In genomic region chr7:66385826-66386225, GRCm38 (mm10) we compare ENCODE assay signal across 21 mouse cellular contexts. TPM values are rescaled to one million over a fixed set of nuclear protein-coding genes. Genes with fewer than 3 reads are reported as not detected.
"Had no signal": no experiment of that assay in that cellular context is flagged by ENCODE, and none has a peak within 500 bp of the region (broad histone marks: within the 10 kb centered on the region; RNA-seq: fewer than 3 reads in every experiment).

No protein-coding gene starts in this region.

- H3K27ac ChIP-seq: layer of hippocampus, adult 2 months; limb, embryonic 12.5 days; liver, embryonic 14.5 days; midbrain, embryonic 15.5 days; neural tube, embryonic 13.5 days had no signal

- H3K27me3 ChIP-seq: limb, embryonic 12.5 days had no signal

- H3K9ac ChIP-seq: limb, embryonic 12.5 days; liver, embryonic 14.5 days; midbrain, embryonic 15.5 days; neural tube, embryonic 13.5 days had no signal

- H3K9me3 ChIP-seq: limb, embryonic 12.5 days; midbrain, embryonic 15.5 days; neural tube, embryonic 13.5 days had no signal

- ATAC-seq: midbrain, embryonic 15.5 days had no signal

- H3K4me2 ChIP-seq: limb, embryonic 12.5 days; midbrain, embryonic 11.5 days; midbrain, embryonic 15.5 days; neural tube, embryonic 13.5 days had no signal

- H3K4me3 ChIP-seq: layer of hippocampus, adult 2 months; limb, embryonic 12.5 days; midbrain, embryonic 15.5 days; neural tube, embryonic 13.5 days had no signal

- H3K36me3 ChIP-seq: limb, embryonic 12.5 days; midbrain, embryonic 15.5 days; neural tube, embryonic 13.5 days had no signal

- DNase-seq: kidney, adult 9 months; kidney, postnatal 10 days; kidney, postnatal 4 days; liver; lung, adult 18-20 months; right cerebral cortex, adult 18-20 months; right cerebral cortex, postnatal 25 days; thymus, adult 18-20 months; thymus, postnatal 14 days had no signal

RNA-seq across cellular contexts. Expression of gene Gm10974, which starts 20.1 kb away (rescaled TPM):
- total RNA-seq: layer of hippocampus, adult 2 months; layer of hippocampus, postnatal 10 days; left cerebral cortex, postnatal 36 days; monocyte, adult 5-6 weeks had no signal
- polyA plus RNA-seq: limb, embryonic 12.5 days; liver, embryonic 14.5 days; lung, embryonic 16.5 days; midbrain, embryonic 11.5 days; midbrain, embryonic 15.5 days; neural tube, embryonic 13.5 days; small intestine, adult 2 months; stomach, postnatal 0 days had no signal
